Mouse (Mus musculus) midbrain, embryonic 11.5 days (tissue): ENCODE results near the gene Traf3ip1. TPM values are rescaled to one million over a fixed set of nuclear protein-coding genes. Genes with fewer than 3 reads are reported as not detected.

Experiments used
- ATAC-seq: fragments of 200-750 bp; cut with Nextera tagmentation; 2 replicates; pipeline ENCODE4 v1.8.0; 2017; ENCODE audit warnings: moderate TSS enrichment, moderate library complexity; ENCODE audit not compliant: low FRiP score
- DNase-seq: peaks from one replicate; pipeline ENCODE4 v3.0.0; 2015; ENCODE audit warnings: low spot score; ENCODE audit errors: missing footprints
- H3K27ac ChIP-seq: fragments of 300-500 bp; sonication (generic); 2 replicates; pipeline ENCODE4 v1.5.1; 2014; ENCODE audit warnings: low read depth, low read length
- H3K27me3 ChIP-seq: fragments of 300-500 bp; sonication (generic); 2 replicates; pipeline ENCODE4 v1.6.1; 2014; ENCODE audit warnings: mild to moderate bottlenecking, low read length, moderate library complexity, mixed read lengths; ENCODE audit not compliant: control insufficient read depth, insufficient read depth
- H3K36me3 ChIP-seq: fragments of 300-500 bp; sonication (generic); 2 replicates; pipeline ENCODE4 v1.6.1; 2014; ENCODE audit warnings: mild to moderate bottlenecking, low read length, moderate library complexity, mixed read lengths; ENCODE audit not compliant: control insufficient read depth, insufficient read depth
- H3K4me1 ChIP-seq: fragments of 300-500 bp; sonication (generic); 2 replicates; pipeline ENCODE4 v1.6.1; 2014; ENCODE audit warnings: low read length; ENCODE audit not compliant: control insufficient read depth, insufficient read depth
- H3K4me2 ChIP-seq: fragments of 300-500 bp; sonication (generic); 2 replicates; pipeline ENCODE4 v1.6.1; 2014; ENCODE audit warnings: mild to moderate bottlenecking, moderate library complexity
- H3K4me3 ChIP-seq: fragments of 300-500 bp; sonication (generic); 2 replicates; pipeline ENCODE4 v1.5.1; 2014; ENCODE audit warnings: low read depth, low read length
- H3K9ac ChIP-seq: fragments of 300-500 bp; sonication (generic); 2 replicates; pipeline ENCODE4 v1.6.1; 2014; ENCODE audit warnings: low read length
- H3K9me3 ChIP-seq: fragments of 300-500 bp; sonication (generic); 2 replicates; pipeline ENCODE4 v1.6.1; 2016; ENCODE audit warnings: low read length; ENCODE audit not compliant: control insufficient read depth
- WGBS: fragments of 180-500 bp; shearing (Covaris S2); extraction: QIAGEN DNeasy Blood & Tissue Kit; methylation state at CpG from one replicate; pipeline ENCODE4 v1.1.7; 2014; 5-methylcytosine and 5-hydroxymethylcytosine counted together
- polyA plus RNA-seq: library from polyadenylated mRNA; unstranded; fragments of >200 nt; fragmentation: Nextera tagmentation; extraction: Ambion mirVana; gene quantifications from 2 replicates; pipeline ENCODE4 v1.2.1, GENCODE M21; 2014

Gene Traf3ip1
- polyA plus RNA-seq, 1 experiment from 2014 or later: 7.3 TPM

DNA sequence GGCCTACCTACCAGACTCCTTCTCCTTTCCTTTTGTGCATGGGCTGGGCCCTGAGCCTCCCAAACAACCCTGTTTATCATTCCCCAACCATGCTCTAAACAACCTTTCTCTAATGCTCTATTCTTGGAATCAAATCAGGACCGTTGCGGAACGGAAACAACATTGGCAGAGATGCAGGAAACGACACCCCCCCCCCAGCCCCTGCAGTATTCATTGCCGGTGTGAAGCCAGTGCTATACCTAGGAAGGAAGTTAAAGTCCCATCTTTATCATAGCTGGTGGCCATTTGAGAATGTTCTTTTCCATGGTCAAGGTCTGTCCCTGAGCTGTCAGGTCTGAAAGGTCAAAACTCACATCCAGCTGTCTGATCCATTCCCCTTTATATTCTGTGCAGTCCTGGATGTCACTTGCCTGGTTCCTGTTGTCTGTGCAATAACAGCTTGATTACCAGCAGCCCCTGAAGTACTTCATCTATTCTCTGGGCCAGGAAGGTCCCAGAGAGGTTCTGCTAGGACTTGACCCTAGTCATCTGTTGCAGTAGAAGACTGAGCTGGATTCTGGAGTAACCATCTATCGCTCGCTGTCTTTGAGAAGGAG lies 11.7 kb upstream of the Traf3ip1 start:
- H3K9ac ChIP-seq: no peak overlapping the region
- DNase-seq: no peak
- no peaks in the 10 kb centered on the region for H3K36me3 ChIP-seq
- H3K27me3 ChIP-seq: no peaks in the 10 kb centered on the region
- no peak overlapping the region for H3K27ac ChIP-seq
- H3K4me2 ChIP-seq: no peak overlapping the region
- H3K4me3 ChIP-seq: no peak overlapping the region
- no peak for ATAC-seq
- WGBS: 89% methylated on average over 7 of the region's 7 CpGs
- H3K4me1 ChIP-seq: no peaks in the 10 kb centered on the region
- H3K9me3 ChIP-seq: no peaks in the 10 kb centered on the region; the same call in 1 of the 2 replicates

DNA sequence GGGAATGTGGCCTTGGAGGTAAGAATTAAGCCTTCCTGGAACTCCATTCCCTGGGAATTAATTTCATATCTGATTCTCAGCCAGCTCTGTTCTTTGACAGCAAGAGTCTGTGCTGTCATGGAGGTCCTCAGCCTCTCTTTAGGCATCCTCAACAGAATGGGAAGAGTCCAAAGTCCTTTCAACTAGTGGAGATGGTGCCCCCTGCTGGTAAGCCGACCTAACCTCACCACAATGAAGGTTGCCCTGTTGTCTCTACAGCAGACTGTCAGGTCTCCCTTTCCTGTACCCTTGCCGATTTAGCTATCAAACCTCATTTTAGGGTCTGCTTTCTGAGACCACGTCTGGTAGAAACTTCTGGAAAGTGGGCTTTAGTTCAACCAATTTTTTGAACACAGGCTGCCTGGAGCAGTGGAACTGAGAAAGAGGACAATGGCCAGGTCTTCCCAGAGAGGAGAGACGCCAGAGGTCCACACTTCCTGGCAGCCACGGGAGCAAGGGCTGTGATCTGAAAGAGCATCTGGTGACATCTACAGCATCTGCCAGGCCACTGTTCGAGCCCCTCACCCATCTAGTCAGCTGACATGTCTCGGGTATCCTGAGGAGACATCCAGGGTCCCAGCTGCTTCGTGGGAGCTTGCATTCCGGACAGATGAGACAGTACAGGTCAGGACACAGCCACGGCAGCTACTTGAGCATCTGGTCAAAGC lies 11.0 kb upstream of the Traf3ip1 start:
- Histone ChIP-seq H3K9me3 (no peaks in the 10 kb centered on the region; the same call in 1 of the 2 replicates), H3K4me2 (no peak overlapping the region), H3K27me3 (no peaks in the 10 kb centered on the region), H3K27ac (no peak overlapping the region), H3K36me3 (no peaks in the 10 kb centered on the region), H3K9ac (no peak overlapping the region), H3K4me3 (no peak overlapping the region), H3K4me1 (no peaks in the 10 kb centered on the region)
- DNase-seq (peak; percentile 93), ATAC-seq (peak; percentile 76; the same call in 1 of the 2 replicates)
- 50% methylated on average over 10 of the region's 10 CpGs for WGBS

DNA sequence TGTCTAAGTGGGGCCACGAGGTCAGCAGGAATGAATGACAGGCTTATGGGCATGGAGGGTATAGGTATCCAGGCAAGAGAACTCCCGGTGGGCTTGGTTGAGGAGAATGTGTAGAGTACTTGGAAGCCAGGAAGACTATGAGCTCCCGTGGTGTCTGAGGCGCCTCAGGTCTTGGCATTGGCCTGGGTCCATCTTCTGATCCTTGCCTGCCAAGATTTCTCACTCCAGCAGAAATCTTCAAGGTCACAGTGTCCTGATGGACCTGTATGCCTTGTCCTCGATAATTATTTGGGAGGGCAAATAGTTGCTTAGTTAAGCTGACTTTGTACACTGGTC lies 10.5 kb upstream of the Traf3ip1 start:
- no peak overlapping the region for H3K4me2 ChIP-seq
- ATAC-seq (no peak), DNase-seq (no peak)
- no peak overlapping the region for H3K4me3 ChIP-seq
- no peaks in the 10 kb centered on the region for H3K4me1 ChIP-seq
- no peaks in the 10 kb centered on the region for H3K27me3 ChIP-seq
- WGBS: 85% methylated on average over 5 of the region's 5 CpGs
- no peak overlapping the region for H3K27ac ChIP-seq
- no peak overlapping the region for H3K9ac ChIP-seq
- H3K9me3 ChIP-seq: no peaks in the 10 kb centered on the region; the same call in 1 of the 2 replicates
- H3K36me3 ChIP-seq: no peaks in the 10 kb centered on the region

DNA sequence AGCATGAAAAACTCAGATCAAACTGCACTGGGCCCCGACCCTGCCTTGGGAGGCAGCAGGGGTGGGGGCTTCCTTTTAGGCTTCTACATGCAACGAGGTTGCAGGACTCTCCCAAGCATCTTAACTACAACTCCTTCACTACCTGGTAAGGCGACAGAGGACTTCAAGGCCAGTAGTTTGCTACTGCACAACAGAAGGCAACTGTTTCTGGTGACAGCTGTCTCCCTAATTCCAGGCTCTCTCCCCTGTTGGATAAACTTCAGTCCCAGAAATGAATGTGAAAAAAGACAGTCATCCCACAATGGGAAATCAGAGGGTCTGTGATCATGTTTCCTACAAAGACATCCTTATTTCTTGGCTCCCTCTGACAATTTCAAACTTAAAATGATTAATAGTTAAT lies 9.0 kb upstream of the Traf3ip1 start:
- no peaks in the 10 kb centered on the region for H3K27me3 ChIP-seq
- H3K4me3 ChIP-seq: no peak overlapping the region
- H3K9ac ChIP-seq: no peak overlapping the region
- no peaks in the 10 kb centered on the region for H3K4me1 ChIP-seq
- no peaks in the 10 kb centered on the region for H3K9me3 ChIP-seq
- DNase-seq (no peak), ATAC-seq (no peak)
- no peak overlapping the region for H3K27ac ChIP-seq
- 69% methylated on average over 3 of the region's 3 CpGs for WGBS
- no peak overlapping the region for H3K4me2 ChIP-seq
- H3K36me3 ChIP-seq: no peaks in the 10 kb centered on the region

DNA sequence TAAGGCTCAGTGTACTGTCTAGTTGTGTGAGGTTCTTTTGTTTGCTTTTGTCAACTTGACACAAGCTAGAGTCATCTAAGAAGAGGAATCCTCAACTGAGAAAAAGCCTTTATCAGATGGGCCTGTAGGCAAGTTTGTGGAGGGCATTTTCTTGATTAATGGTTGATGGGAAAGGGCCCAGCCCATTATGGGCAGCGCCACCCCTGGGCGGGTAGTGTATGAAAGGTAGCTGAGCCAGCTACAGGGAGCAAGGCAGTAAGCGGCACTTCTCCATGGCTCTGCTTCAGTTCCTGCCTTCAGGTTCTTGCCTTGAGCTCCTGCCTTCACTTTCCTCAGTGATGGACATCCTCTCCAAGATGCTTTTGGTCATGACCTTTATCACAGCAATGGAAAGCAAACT lies 8.3 kb upstream of the Traf3ip1 start:
- Histone ChIP-seq H3K4me2 (no peak overlapping the region), H3K4me3 (no peak overlapping the region), H3K4me1 (no peaks in the 10 kb centered on the region), H3K27ac (no peak overlapping the region), H3K36me3 (no peaks in the 10 kb centered on the region), H3K27me3 (no peaks in the 10 kb centered on the region), H3K9ac (no peak overlapping the region), H3K9me3 (no peaks in the 10 kb centered on the region)
- ATAC-seq (no peak), DNase-seq (no peak)
- 81% methylated on average over 3 of the region's 3 CpGs for WGBS

DNA sequence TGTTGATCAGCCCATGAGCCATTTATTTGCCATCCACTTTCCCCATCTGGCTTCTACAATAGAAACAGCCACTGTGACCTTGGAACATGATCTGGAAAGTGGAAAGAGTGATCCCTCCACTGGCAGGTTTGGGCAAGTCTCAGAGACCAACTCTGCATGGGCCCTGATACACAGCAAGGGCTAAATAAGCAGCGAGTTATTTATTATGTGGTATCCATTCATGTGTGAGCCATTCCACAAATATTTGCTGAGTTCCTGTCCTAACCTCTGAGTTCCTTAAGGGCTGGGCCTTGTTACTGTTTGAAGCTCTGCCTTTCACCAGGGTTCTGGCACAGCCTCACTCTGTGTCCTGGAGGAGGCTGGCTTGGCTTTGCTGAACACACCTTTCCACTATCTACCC lies 4.1 kb upstream of the Traf3ip1 start:
- WGBS: 65% methylated on average over 1 of the region's 1 CpGs
- no peaks in the 10 kb centered on the region for H3K27me3 ChIP-seq

DNA sequence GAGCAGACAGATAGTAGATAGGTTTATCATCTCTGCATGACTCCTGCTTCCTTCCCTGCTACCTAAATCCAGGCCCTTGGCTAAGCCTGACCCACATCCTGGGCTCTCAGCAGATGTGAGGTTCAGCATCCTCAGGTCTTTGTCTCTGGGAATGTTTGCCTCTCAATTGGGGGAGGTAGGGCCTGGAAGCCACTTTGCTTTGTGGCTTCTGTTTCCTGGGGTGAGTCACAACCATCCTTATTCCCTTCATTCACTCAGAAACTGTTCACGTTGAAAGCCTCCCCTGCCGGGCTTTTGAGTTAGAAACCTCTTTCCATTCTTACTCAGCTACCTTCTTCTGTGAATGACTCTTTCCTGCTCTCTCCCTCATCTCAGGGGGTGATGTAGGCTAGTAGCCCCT lies 1.7 kb upstream of the Traf3ip1 start:
- ATAC-seq (no peak), DNase-seq (no peak)
- no peak overlapping the region for H3K27ac ChIP-seq
- 15% methylated on average over 2 of the region's 2 CpGs for WGBS
- H3K4me1 ChIP-seq: peaks cover 12% of the 10 kb centered on the region
- H3K9me3 ChIP-seq: no peaks in the 10 kb centered on the region
- H3K36me3 ChIP-seq: no peaks in the 10 kb centered on the region
- no peak overlapping the region for H3K4me2 ChIP-seq
- H3K9ac ChIP-seq: no peak overlapping the region
- H3K4me3 ChIP-seq: no peak overlapping the region
- H3K27me3 ChIP-seq: no peaks in the 10 kb centered on the region

More for the DNA sequence above, 4.1 kb upstream of the Traf3ip1 start:
- no peak for ATAC-seq
- Histone ChIP-seq H3K9ac (no peak overlapping the region), H3K27ac (no peak overlapping the region), H3K4me3 (no peak overlapping the region), H3K4me1 (peaks cover 3% of the 10 kb centered on the region), H3K4me2 (no peak overlapping the region), H3K36me3 (no peaks in the 10 kb centered on the region), H3K9me3 (no peaks in the 10 kb centered on the region)
- DNase-seq: no peak

DNA sequence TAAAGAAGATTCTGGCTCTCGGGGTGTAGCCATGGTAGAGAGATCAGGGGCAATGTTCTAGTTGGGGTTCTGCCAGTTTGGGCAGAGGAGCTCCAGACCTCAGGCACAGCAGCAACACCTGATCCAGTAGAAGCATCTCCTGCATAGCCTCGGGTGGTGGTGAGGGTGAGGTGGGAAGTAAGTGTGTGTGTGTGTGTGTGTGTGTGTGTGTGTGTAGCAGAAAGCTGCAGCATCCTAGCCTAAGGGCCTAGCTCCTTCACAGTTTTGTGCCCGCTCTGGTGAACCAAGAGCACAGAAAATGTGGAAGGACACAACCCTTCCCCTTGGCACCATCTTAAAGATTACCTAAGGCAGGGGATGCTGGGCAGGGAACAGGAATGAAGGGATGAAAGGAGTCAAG lies 509 bp upstream of the Traf3ip1 start:
- ATAC-seq (peak; percentile 28), DNase-seq (no peak)
- no peak overlapping the region for H3K27ac ChIP-seq
- H3K9me3 ChIP-seq: no peaks in the 10 kb centered on the region
- peaks cover 12% of the 10 kb centered on the region for H3K4me1 ChIP-seq
- H3K4me3 ChIP-seq: peak overlapping the region; percentile 92
- H3K4me2 ChIP-seq: peak overlapping the region; percentile 92
- 44% methylated on average over 3 of the region's 3 CpGs for WGBS
- no peaks in the 10 kb centered on the region for H3K36me3 ChIP-seq
- no peaks in the 10 kb centered on the region for H3K27me3 ChIP-seq
- 0 out of 2 replicates have a peak overlapping the region, but pooled peaks have one; percentile 7 for H3K9ac ChIP-seq

DNA sequence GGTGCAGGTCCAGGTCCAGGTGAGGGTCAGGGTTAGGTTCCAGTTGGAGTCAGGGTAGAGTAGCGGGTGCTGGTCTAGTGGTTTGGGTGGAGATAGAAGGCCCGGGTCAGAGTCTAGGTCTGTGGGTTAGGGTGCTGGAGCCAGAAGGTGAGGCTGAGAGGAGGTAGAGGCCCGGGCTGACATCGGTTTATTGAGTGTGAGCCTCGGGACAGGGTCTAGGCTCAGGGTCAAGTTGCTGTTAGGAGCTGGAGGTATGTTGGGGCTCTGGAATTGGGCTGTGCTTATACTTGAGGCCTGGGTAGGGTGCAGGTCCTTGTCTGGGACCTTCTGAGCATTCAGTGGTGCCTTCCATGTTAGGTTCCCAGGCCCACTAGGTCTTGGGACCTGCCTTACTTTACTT lies 874 bp downstream of the Traf3ip1 start:
- ATAC-seq: peak; percentile 15; the same call in 1 of the 2 replicates
- WGBS: 60% methylated on average over 5 of the region's 5 CpGs
- H3K27ac ChIP-seq: no peak overlapping the region

More for the DNA sequence above, 874 bp downstream of the Traf3ip1 start:
- Histone ChIP-seq H3K4me3 (peak overlapping the region; percentile 92), H3K4me2 (peak overlapping the region; percentile 92), H3K36me3 (no peaks in the 10 kb centered on the region), H3K4me1 (peaks cover 12% of the 10 kb centered on the region), H3K9me3 (no peaks in the 10 kb centered on the region), H3K9ac (peak overlapping the region; percentile 87), H3K27me3 (no peaks in the 10 kb centered on the region)
- DNase-seq: no peak
